Mouse (Mus musculus): Measurements from ENCODE around the gene Rab40c. TPM values are rescaled to one million over a fixed set of nuclear protein-coding genes. Genes with fewer than 3 reads are reported as not detected.

Rab40c gene
- polyA plus RNA-seq (2012; rRNA removed): 32.5 and 35.9 TPM in 2 replicates

DNA sequence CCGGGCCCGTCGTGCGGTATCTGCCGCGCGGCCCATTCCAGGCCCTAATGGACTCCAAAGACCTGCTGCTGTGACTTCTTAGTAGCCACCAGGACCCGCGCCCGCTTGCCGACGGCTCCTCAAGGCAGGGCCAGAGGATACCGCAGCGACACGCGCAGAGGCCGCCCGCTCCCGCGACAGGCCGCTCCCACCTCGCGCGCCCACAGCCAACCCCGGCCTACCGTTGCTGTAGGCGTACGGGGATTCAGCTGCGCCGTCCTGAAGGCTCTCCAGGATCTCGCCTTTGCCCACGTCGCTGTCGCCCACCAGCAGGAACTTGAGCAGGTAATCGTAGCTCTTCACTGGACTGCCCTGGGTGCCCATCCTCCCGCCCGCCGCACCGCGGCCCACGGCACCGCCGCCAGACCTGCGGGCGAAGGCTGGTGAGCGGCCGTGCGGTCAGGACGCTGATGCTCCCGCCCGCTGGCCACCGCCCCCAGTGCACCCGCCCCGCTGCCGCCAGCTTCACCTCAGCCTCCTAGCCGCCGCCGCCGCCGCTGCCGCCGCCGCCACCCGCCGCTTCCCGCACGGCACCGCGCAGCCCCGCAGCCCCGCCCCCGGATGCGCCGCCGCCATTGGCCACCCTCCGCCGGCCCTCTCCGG is at the start of gene Rab40c:
TSS of gene Rab40c (minus strand) at position 584 of the 642 bp plus-strand sequence.

DNA sequence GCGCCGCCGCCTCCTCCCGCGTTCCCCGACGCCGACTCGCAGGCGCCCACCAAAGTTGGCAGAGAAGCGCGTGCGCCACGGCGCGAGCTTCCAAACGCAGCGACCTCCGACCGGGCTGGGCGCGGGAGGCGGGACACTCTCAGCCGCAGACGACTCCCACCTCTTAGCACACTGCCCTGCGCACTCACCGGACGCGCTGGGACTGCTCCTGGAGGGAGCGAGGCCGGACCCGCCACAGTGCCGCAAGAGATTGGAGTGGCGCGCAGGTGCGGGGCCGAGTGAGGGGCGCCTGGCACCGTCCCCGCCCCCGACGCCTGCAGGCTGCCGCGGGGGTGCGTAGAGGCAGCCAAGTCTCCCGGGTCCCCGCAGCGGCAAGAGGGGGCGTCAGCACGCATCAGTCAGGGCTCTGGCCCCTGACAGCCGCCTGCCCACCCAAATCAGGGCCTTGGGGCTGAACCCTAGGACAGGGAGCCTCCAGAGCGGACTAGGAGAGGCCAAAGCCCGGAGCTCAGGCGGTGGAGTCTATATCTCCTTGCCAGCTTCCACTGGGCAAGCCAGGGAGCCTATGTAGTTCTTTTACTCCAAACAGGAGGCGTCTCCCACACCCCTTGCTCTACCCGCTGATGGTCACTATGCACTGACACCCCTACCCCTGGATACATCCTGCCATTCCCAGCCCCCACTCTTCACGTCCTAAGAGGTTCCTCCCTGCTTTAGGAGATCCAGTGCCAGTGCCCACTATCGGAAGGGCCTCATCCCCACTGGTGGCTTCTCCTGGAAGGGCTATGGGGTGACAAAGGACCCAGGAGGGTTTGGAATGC is 32.5 kb upstream of the Rab40c start, which contains the start of gene A930017K11Rik:
TSS of gene A930017K11Rik (minus strand) at position 763 of the 821 bp plus-strand sequence.

DNA sequence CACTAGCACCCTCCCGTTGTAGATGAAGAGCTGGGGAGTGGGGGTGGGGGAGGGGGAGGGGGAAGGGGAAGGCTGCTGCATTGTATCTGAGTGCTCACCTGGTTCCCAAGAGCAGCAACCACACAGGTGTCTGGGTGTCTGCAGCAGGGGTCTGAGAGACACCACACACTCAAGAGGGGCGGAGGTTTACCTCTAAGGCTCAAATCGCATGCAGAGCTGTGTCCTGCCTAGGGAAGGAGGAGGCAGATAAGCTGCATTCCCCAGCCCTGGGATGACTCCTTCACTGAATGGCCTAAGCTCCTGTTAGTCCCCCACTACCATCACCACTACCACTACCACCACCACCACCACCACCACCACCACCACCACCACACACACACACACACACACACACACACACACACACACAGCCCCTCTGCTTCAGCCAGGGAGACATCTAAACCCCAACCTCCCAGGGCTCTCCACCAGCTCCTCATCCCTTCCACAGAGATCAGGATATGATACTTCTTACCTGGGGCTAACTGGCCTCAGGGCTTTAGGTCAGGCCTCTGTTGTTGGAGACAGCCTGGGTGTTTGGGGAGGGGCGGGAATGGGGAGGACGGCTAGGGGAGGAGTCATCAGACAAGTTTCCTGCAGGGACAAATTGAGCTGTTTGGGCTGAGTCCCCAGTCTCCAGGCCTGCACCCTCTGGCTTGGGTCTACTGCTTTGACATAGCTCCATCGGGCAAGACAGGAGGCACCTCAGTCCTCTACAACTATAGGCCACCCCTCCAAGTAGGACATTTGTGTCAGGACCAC is 25.0 kb upstream of the Rab40c start, which contains the start of the genes Pigq and Nhlrc4:
TSS of gene Pigq (minus strand) at position 571 of the 798 bp plus-strand sequence.
TSS of gene Nhlrc4 (minus strand) at position 596 of the 798 bp plus-strand sequence.

DNA sequence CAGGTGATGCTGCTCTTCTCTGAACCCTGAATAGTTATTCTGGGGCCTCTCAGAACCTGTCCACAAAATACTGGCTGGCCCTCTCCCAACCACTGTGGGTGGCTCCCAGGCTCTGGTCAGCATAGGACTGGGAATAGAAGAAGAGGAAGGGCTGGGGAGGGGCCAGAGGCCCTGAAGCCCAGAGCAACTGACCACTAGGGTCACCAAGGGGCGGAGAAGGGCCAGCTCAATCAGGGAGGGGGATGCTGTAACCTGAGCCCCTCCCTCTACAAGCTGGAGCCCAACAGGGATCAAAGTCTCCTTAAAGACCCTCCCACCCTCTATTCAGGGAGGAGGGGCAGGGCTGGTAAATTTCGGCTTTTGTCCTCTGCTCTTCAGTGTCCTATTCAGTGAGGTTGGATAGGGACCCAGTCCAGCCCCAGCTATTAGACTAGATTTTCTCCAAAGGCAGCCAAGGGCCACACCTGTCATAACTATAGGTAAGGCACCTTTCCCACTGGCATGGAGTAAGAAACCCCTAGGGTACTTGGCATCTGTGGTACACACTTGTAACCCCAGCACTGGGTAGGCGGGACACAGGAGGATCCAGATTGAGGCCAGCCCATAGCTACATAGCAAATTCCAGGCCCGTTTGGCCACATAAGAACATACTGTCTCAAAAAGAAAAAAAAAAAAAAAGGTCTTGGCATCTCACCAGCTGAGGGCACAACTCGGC is 39.2 kb downstream of the Rab40c start, which contains the start of gene Wfikkn1:
TSS of gene Wfikkn1 (minus strand) at position 663 of the 715 bp plus-strand sequence.

DNA sequence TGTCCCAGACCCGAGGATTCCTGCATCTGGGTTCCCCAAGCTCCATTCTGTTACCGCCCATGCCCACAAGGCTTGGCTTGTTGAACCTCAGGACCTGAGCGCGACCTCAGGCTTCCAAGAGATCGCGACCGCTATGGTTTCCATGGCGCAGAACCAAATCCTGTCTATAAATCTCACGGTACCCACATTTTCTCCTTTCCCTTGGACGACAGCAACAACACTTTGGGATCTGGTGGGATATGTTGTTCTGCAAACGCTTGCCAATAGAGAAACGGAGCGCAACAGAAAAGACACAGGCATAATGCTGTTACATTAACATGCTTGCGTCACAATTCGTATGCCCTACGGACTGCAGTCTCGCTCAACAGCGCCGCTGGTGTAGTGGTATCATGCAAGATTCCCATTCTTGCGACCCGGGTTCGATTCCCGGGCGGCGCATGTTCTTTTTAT is 44.8 kb downstream of the Rab40c start, which contains the start of gene Mettl26:
TSS of gene Mettl26 (plus strand) at position 354 of the 450 bp plus-strand sequence.

DNA sequence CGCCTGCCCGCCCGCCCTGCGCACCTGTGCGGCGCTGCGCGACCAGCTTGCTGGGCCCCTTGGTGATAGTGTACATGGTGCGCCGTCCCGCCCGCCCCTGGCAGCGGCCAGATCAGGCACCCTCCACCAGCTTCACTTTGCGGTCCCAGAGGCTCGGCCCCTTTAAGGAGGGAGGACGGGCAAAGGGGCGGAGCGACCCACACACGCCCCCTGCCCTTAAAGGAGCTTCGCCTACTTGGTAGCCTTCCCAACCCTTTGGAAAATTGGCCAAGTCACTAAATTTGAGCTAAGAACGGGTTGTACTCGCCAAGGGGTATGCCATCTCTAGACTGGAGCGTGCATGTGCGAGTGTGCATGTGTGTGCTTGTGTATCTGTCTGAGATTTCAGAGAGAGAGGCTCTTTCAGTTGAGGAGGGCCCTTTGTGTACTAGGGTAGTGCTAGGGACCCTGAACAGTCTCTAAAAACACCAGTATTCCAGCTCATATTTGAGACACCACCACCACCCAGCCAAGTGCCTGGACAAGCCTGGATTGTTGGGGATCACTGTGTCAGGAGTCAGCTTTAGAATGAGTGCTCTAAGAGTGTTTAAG is 50.8 kb downstream of the Rab40c start, which contains the start of gene Mcrip2:
TSS of gene Mcrip2 (minus strand) at position 164 of the 591 bp plus-strand sequence.

DNA sequence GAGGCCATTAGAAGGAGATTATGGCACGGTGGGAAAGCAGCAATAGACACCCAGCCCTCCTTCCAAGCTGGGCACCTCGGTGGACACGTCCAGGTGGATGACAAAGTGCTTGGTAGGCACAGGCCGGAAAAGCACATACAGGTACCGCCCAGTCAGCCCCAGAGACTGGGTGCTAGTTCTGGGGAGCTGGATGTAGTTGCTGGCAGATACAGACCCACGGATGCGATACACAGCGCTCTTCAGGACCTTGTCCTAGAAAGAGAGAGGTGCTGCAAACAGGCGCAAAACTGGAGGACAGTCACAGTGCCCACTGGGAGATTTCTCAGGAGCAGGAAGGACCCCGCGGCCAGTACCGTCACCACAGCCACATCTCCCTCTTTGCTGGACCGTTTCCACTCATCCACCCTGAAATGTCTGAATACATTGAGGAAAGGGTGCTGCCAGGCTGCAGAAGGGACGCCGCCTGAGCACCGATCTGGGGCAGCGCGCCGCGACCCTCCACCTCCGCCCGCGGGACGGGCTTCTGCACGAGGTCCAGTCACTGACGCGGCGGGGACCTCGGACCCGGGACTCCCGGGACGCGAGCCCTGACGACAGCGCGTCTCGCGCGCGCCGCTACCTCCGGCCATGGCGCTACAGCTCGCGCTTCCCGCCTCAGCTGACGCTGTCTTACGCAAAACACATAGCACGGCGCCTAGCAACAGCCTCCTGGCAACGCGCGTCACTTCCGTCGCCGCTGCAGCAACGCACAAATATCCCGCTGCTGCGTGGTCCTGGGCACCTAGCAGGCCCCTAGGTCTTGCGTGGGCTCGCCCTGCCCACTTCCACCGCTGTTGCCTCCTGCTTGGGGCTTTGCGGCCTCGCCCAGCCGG is 58.5 kb downstream of the Rab40c start, which contains the start of gene Wdr90:
TSS of gene Wdr90 (minus strand) at position 670 of the 872 bp plus-strand sequence.

DNA sequence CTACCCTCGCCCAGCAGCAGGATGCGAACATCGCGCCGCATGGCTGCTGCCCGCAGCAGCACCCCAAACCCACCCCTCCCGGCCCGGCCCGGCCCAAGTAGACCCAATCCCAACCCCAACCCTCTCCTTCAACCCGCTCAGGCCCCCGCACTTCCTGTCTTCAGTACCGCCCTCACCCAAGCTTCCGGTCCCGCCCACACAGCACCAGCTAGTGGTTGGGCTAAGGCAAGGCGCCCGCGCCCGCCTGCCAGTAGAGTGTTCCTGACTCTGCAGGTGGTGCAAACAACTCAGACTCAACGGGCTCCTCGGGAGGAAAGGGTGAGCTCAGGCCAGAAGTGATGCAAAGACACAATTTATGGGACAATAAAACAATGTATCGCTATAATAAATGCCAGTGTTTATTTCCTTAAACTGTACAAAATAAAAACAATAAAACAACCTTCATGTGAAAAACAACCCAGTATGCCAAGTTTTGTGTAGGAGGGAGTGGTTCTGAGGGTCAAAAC is 75.1 kb downstream of the Rab40c start, which contains the start of gene Rhot2:
TSS of gene Rhot2 (minus strand) at position 456 of the 506 bp plus-strand sequence.

DNA sequence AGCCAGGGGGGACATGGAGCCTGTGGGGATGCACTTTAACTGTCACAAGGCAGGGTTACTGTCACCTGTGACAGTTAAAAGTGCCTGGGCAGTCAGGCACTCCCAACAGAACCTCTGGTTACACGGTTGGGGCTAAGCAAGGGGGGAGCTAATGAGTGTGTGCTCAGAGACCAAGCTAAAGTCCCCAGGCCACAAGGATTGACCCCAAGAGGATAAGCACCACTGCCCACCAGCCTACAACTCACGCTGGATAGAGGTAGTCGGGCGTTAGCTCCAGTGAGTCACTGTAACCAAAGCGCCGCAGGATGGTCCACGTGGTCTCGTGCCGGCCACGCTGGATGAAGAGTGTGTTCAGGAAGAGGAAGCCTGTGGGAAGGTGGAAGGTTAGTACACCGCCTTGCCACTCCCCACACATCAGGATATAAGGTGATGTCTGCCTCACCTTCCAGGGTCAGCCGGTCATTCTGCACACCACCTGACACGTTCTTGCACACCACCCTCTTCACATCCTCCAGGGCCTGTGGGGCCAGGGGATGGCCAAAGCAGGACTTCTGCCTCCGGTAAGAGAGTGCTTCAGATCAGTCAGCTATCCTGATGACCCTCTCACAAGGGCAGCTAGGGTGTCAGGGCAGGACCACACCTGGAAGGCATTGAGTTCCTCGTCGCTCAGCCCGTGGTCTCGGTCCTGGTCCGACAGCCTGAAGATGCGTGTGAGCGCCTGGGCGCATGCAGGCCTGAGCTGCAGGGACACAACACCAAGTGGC is 78.2 kb downstream of the Rab40c start, which contains the start of gene Gm20683:
TSS of gene Gm20683 (minus strand) at position 647 of the 764 bp plus-strand sequence.

DNA sequence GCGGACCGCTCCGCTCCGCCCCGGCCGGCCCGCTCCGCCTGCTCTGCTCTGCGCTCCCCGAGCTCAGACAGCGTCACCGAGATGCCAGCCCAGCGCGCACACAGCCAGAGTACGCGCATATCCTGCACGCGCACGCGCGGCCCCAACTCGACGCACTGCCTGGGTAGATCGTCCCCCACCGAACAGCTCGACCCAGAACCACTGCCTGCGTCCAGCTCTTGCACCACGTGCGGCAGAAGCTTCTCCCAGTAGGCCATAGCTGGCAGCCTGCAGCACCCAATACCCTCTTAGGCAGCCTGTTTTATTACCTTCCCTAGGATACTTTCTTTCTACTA is 82.5 kb downstream of the Rab40c start, which contains the start of gene Rhbdl1:
TSS of gene Rhbdl1 (minus strand) at position 220 of the 335 bp plus-strand sequence.

DNA sequence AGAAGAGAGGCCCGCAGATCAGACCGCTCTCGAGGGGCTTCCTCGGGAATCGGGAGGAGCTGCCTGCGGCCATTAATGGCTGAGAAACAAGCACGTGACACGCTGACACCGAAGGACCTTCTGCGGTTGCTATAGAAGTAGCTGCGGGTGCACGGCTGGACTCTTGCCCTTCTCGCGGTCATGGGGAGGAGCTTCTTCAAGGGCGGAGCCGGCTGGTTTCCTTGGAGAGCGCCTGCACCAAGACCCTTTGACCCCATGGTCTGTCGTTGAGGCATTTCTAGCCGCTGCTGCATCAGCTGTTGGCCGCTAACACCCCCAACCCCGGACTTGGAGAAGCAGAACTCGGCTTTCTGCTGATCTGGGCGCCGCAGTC is 86.2 kb downstream of the Rab40c start, which contains the start of gene Stub1:
TSS of gene Stub1 (minus strand) at position 114 of the 373 bp plus-strand sequence.

Other genes with a start within 250 kb of the Rab40c start
- 0.09 and 0.11 TPM in 2 replicates for gene Gng13, start 202.6 kb downstream of the Rab40c start, polyA plus RNA-seq (2012; rRNA removed)
- gene Chtf18, start 192.3 kb downstream of the Rab40c start, polyA plus RNA-seq (2012; rRNA removed): 3.3 TPM in 2 replicates
- gene Rpusd1, start 192.1 kb downstream of the Rab40c start, polyA plus RNA-seq (2012; rRNA removed): 22.5 and 24.8 TPM in 2 replicates
- gene Mslnl, start 183.7 kb downstream of the Rab40c start, polyA plus RNA-seq (2012; rRNA removed): 0.24 and 0.38 TPM in 2 replicates
- gene Msln, start 165.3 kb downstream of the Rab40c start, polyA plus RNA-seq (2012; rRNA removed): 3.5 and 10.2 TPM in 2 replicates
- 7.1 and 8.7 TPM in 2 replicates for gene Narfl, start 146.0 kb downstream of the Rab40c start, polyA plus RNA-seq (2012; rRNA removed)
- gene Haghl, start 134.1 kb downstream of the Rab40c start, polyA plus RNA-seq (2012; rRNA removed): 31.2 and 41.5 TPM in 2 replicates
- 0.18 TPM in 1 of 2 replicates, not detected in the other for gene Ccdc78, start 133.1 kb downstream of the Rab40c start, polyA plus RNA-seq (2012; rRNA removed)
- 68.2 and 76.3 TPM in 2 replicates for gene Fam173a, start 126.8 kb downstream of the Rab40c start, polyA plus RNA-seq (2012; rRNA removed)
- gene AC134908.4, start 124.1 kb downstream of the Rab40c start, polyA plus RNA-seq (2012; rRNA removed): 0.63 TPM in 1 of 2 replicates, not detected in the other
- 20.0 and 33.4 TPM in 2 replicates for gene Metrn, start 122.6 kb downstream of the Rab40c start, polyA plus RNA-seq (2012; rRNA removed)
- gene Fbxl16, start 110.6 kb downstream of the Rab40c start, polyA plus RNA-seq (2012; rRNA removed): 3.9 TPM in 2 replicates
- gene Wdr24, start 96.1 kb downstream of the Rab40c start, polyA plus RNA-seq (2012; rRNA removed): 16.1 and 17.1 TPM in 2 replicates
- 42.8 and 51.7 TPM in 2 replicates for gene Jmjd8, start 90.9 kb downstream of the Rab40c start, polyA plus RNA-seq (2012; rRNA removed)
- 80.7 and 84.9 TPM in 2 replicates for gene Stub1, start 86.3 kb downstream of the Rab40c start, polyA plus RNA-seq (2012; rRNA removed)
- 23.2 and 35.2 TPM in 2 replicates for gene Rhbdl1, start 82.4 kb downstream of the Rab40c start, polyA plus RNA-seq (2012; rRNA removed)
- gene Gm20683, start 78.0 kb downstream of the Rab40c start, polyA plus RNA-seq (2012; rRNA removed): 51.3 and 66.3 TPM in 2 replicates
- 46.7 and 73.7 TPM in 2 replicates for gene Rhot2, start 74.9 kb downstream of the Rab40c start, polyA plus RNA-seq (2012; rRNA removed)
- 15.9 and 22.1 TPM in 2 replicates for gene Wdr90, start 58.2 kb downstream of the Rab40c start, polyA plus RNA-seq (2012; rRNA removed)
- 114 and 227 TPM in 2 replicates for gene Mcrip2, start 51.0 kb downstream of the Rab40c start, polyA plus RNA-seq (2012; rRNA removed)
- 87.6 and 135 TPM in 2 replicates for gene Mettl26, start 44.7 kb downstream of the Rab40c start, polyA plus RNA-seq (2012; rRNA removed)
- gene Wfikkn1, start 38.9 kb downstream of the Rab40c start, polyA plus RNA-seq (2012; rRNA removed): 2.3 and 2.7 TPM in 2 replicates
- gene Pigq, start 25.2 kb upstream of the Rab40c start, polyA plus RNA-seq (2012; rRNA removed): 54.4 and 60.1 TPM in 2 replicates
- 0.06 TPM in 1 of 2 replicates, not detected in the other for gene Nhlrc4, start 25.2 kb upstream of the Rab40c start, polyA plus RNA-seq (2012; rRNA removed)
- gene A930017K11Rik, start 32.8 kb upstream of the Rab40c start, polyA plus RNA-seq (2012; rRNA removed): 0.09 TPM in 1 of 2 replicates, not detected in the other
- 31.3 and 34.1 TPM in 2 replicates for gene Capn15, start 66.1 kb upstream of the Rab40c start, polyA plus RNA-seq (2012; rRNA removed)
- gene Rab11fip3, start 149.8 kb upstream of the Rab40c start, polyA plus RNA-seq (2012; rRNA removed): 14.1 and 15.5 TPM in 2 replicates
- 5.6 and 7.4 TPM in 2 replicates for gene Decr2, start 170.6 kb upstream of the Rab40c start, polyA plus RNA-seq (2012; rRNA removed)
- 8.3 and 8.5 TPM in 2 replicates for gene Nme4, start 175.9 kb upstream of the Rab40c start, polyA plus RNA-seq (2012; rRNA removed)
- 135 and 158 TPM in 2 replicates for gene Tmem8, start 193.6 kb upstream of the Rab40c start, polyA plus RNA-seq (2012; rRNA removed)
- gene Mrpl28, start 203.8 kb upstream of the Rab40c start, polyA plus RNA-seq (2012; rRNA removed): 44.7 and 53.8 TPM in 2 replicates
- gene Axin1, start 219.0 kb upstream of the Rab40c start, polyA plus RNA-seq (2012; rRNA removed): 7.6 and 7.9 TPM in 2 replicates